Mouse (Mus musculus): ENCODE measurements around the gene Polr2i.

The Polr2i gene

DNA sequence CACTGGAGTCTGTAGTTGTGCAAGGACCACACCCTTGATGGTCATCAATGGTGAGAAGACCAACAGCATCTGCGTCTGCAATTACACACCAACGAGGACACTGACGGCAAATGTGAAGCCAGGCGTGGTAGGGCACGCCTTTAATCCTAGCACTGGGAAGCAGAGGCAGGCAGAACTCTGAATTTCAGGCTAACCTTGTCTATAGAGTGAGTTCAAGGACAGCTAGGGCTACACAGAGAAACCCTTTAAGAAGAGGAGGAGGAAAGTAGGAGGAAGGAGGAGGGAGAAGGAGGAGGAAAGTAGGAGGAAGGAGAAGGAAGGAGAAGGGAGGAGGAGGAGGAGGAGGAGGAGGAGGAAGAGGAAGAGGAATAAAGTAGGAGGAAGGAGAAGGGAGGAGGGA, 33.8 kb downstream of the Polr2i start:
- in situ Hi-C loops (cut with MboI) = no loop called here

DNA sequence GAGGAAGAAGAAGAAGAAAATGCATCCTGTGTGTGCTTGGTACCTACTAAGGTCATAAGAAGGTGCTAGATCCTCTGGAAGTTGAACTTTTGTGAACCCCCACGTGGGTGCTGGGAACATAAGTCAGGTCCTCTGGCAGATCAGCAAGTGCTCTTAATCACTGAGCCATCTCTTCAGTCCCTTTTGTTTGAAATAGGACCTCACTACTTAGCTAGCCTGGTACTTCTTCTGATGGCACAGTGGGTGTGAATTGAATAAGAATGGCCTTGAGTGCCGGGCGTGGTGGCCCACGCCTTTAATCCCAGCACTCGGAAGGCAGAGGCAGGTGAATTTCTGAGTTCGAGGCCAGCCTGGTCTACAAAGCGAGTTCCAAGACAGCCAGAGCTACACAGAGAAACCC, 34.2 kb downstream of the Polr2i start:
- in situ Hi-C loops (cut with MboI) = no loop called here

DNA sequence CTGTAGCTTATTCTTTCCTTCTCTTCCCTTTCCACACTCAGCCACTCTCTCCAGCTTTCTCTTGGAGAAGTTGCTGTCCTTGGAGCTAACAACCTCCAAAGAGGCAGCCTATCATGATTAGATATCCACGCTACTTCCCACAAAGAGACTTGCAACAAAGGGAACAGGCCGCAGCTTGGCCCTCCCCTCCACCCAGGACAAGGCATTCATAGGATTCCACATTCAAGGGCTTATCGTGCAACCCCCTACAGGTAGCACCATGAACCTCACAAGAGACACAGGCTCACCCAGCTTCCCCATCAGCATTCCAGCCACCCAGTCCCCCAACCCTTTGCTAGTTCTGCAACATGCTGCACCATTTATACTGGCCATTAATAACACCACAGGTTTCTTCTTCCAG, 35.0 kb downstream of the Polr2i start:
- in situ Hi-C loops (cut with MboI) = no loop called here

DNA sequence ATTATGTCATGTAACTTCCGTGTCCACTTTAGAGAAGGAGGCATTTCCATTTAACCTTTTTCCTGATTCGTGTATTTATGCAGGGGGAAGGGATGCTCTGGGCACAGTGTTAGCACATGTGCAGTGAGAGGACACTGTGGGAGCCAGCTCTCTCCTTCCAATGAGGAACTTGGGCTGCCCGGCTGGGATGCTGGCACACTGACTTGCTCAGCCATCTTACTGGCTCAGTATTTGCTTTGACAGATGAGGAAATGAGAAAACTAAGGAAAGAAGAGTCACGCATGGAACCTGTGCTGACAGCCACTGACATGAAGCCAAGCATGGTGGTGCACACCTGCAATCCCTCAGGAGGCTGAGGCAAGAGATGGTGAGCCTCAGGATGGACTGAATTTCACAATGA, 37.9 kb downstream of the Polr2i start:
- in situ Hi-C loops (cut with MboI) = no loop called here

DNA sequence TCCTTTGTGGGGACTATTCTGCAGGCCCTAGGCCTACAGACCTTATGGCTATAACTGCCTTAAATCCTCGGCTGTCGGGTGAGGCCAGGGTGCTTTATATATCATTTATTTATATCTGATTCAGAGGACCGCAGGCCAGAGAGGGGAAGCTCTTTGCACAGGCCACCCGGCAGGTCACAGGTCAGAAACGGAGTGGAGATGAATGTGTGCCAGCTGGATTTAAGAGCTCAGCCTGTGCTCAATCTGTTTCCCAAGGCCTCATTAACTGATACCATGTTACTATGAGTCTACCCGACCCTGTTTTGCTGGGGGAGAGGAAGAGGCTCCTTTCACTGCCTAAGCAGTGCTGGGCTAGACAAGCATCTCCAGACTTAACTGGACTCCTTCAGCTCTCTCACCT, 42.6 kb downstream of the Polr2i start:
- in situ Hi-C loops (cut with MboI) = no loop called here

DNA sequence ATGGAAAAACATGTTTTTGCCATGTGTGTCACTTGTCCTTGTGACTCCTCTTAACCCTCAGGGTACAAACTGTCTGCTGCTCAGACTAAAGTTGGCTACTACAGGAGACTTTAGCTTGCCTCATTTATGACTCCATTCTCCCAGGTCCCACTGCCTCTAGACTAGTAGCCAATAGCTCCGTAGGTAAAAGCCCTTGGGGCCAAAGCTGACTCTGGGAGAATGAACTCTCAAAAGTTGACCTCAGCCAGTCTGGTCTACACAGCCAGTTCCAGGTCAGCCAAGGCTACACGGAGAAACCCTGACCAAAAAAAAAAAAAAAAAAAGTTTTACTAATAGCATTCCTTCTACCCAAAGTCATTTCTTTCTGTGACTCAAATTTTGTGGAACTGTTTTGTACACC, 47.2 kb downstream of the Polr2i start:
- in situ Hi-C loops (cut with MboI) = no loop called here

DNA sequence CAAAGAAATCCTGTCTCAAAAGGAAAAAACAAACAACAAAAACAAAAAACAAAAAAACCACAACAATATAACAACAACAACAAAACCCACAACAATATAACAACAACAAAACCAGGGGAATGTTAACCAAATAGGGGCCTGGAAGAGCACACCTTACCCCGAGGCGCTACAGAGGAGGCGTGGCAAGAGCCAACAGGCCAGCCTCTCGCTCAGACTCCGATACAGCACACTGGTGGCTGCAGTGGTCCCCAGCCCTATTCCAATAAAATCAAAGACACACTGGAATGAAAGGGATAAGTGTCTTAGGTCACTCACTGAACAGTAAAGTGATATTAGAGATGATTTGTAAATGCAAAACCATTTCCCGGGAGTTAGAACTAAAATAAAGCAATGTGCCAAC, 47.8 kb downstream of the Polr2i start:
- in situ Hi-C loops (cut with MboI) = no loop called here

DNA sequence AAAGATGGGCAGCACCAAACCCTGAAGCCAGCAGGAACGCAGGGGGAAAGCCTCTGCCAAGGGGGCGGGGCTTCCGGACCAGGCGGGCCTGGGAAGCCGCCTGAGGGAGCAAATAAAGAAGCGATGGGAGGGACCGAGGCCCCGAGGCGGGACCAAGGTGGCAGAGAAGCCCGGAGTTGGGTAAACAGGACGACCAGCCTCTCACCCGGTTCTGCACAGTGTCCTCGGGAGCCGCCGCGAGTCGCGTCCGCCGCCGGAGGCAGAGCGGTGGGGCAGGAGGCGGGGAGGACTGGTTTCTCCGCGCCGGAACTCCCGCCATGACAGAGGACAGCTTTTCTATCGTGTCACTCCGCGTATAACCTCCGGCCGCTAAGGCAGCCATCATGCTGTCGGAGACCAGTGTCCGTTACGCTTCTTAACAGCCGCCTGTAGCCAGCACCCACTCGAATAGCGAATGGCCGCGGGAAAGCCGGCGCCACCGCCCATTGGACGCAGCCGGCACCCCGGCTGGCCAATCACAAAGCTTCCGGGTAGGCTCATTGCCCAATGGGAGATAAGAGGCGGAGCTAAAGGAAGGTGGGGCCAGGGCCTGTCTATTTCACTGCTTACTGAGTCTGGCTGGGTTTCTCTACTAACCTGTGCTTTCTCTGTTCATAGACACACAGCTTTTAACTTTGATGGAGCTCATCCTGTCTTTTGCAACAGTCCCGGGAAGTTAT, 48.4 kb downstream of the Polr2i start, which contains the start of the genes Thap8 and Wdr62:
Thap8 (plus strand) TSS at position 144 of the 719 bp plus-strand sequence.
Wdr62 (minus strand) TSS at position 469 of the 719 bp plus-strand sequence.
- in situ Hi-C loops (cut with MboI) = no loop called here

DNA sequence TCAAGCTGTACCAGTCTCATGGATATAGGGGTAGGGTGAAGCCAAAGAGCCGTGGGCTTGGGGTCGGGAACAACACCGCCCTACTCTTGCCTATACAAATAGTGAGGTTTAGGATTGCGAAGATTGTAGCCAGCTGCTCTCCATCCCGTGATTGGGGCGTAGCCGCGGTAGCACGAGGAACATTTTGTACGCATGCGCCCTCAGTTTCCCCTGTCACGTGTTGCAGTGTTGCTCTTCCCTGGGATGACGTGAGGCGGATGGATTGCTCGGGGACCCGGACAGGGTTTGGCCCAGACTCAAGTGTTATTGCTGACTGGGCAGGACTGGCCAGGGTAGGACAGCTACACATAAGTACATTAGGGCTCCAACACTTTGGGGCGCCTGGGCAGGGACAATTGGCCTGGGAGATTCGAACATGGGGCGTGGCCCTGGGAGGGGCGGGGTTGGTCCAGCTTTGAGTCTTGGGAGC, 49.0 kb downstream of the Polr2i start:
- in situ Hi-C loops (cut with MboI) = no loop called here

DNA sequence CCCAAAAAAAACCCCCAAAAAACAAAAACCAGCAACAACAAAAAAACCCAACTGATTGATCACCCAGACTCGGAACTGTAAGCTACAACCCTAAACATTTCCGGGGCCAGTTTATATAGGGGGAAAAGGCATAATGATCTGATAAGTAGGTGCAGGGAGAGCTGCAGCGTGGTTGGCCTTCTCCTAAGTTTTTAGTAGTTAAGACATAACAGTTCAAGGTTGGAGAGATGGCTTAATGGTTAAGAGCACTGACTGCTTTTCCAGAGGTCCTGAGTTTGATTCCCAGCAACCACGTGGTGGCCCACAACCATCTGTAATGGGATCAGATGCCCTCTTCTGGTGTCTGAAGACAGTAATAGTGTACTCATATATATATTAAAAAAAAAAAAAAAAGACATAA, 49.8 kb downstream of the Polr2i start:
- in situ Hi-C loops (cut with MboI) = no loop called here

DNA sequence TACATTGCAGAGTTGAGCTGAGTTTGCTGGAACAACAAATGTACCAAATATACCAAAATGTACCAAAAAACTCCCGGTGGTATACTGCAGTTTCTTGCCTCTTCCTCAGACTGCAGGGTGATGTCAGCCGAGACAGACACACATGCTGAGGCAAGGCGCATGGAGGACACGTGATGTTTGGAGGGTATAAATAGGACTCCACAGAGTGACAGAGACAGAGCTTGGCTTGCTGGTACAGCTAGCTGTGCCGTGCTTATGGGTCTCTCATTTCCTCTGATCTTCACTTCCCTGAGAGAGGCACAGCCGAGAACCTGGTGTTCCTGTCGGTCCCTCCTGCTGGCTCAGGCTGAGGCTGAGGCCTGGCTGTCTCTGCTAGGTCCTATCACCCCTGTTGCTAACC, 51.0 kb downstream of the Polr2i start:
- in situ Hi-C loops (cut with MboI) = no loop called here
